ENCODE assay signal across 30 mouse cellular contexts in the genomic region with DNA sequence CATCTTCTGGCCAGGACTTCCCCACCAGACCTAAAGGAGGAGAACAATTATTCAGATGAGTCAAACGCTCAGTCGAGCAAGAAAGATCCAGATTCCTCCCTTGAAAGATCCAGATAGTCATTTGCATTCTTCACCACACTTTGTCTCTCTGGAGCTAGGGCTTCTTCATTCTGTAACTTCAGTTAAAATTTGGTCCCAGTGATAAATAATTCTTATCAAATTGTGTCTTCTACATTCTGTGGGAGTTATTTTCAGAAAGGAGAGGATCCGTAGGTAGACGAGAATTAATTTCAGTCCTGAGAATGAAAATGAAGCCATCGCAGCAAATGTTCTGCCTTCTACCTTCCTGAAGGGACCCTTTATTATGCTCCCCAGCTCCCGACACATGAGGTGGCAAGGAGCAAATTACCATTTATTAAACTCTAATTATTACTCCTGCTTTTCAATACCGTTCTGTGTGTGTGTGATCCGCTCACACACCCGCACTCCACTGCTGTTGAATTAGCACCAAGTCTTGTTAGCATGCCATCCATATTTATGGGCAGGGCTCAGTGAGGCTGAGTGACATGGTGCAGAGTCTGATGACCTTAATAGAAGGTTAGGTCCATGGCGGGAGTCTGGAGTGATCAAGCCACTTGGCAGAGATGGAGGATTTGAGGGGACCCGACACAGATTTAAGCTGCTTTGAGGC. TPM values are rescaled to one million over a fixed set of nuclear protein-coding genes. Genes with fewer than 3 reads are reported as not detected.
DNase-seq lines count a peak whose midpoint lies in the region; ATAC-seq lines count a peak whose summit lies in the region.
"Had no signal": no experiment of that assay in that cellular context is flagged by ENCODE, and none has a peak within 500 bp of the region (broad histone marks: within the 10 kb centered on the region; RNA-seq: fewer than 3 reads in every experiment).

No protein-coding gene starts in this region.

- no peaks in the 10 kb centered on the region for H3K36me3 ChIP-seq in midbrain, embryonic 13.5 days
- no peaks in the 10 kb centered on the region for H3K36me3 ChIP-seq in midbrain, embryonic 16.5 days (ENCODE audit: control insufficient read depth, insufficient read depth, low read length)
- no peaks in the 10 kb centered on the region for H3K36me3 ChIP-seq in forebrain, embryonic 14.5 days (ENCODE audit: control insufficient read depth, insufficient read depth, low read length)
- H3K36me3 ChIP-seq: embryonic facial prominence, embryonic 15.5 days; G1E; heart, embryonic 12.5 days; hindbrain, embryonic 10.5 days; liver, embryonic 15.5 days; lung, embryonic 15.5 days had no signal

- no peaks in the 10 kb centered on the region for H3K9me3 ChIP-seq in midbrain, embryonic 13.5 days
- H3K9me3 ChIP-seq in midbrain, embryonic 16.5 days (replicated peaks; ENCODE audit: control insufficient read depth, low read length, poor library complexity, severe bottlenecking), result no peaks in the 10 kb centered on the region
- H3K9me3 ChIP-seq in forebrain, embryonic 14.5 days (replicated peaks; ENCODE audit: control insufficient read depth, low read length), result no peaks in the 10 kb centered on the region
- H3K9me3 ChIP-seq: embryonic facial prominence, embryonic 15.5 days; G1E; heart, embryonic 12.5 days; hindbrain, embryonic 10.5 days; liver, embryonic 15.5 days; lung, embryonic 15.5 days had no signal

- no peak overlapping the region for H3K4me3 ChIP-seq in midbrain, embryonic 13.5 days (replicated peaks)
- H3K4me3 ChIP-seq in midbrain, embryonic 16.5 days (ENCODE audit: low read depth, low read length), result no peak overlapping the region
- H3K4me3 ChIP-seq in forebrain, embryonic 14.5 days (ENCODE audit: low read depth, low read length), result no peak overlapping the region
- H3K4me3 ChIP-seq: embryonic facial prominence, embryonic 15.5 days; heart, embryonic 12.5 days; hindbrain, embryonic 10.5 days; liver, embryonic 15.5 days; lung, embryonic 15.5 days; myocyte had no signal

- H3K4me2 ChIP-seq in midbrain, embryonic 13.5 days (replicated peaks), result no peak overlapping the region
- H3K4me2 ChIP-seq in midbrain, embryonic 16.5 days (ENCODE audit: low read length), result no peak overlapping the region
- no peak overlapping the region for H3K4me2 ChIP-seq in forebrain, embryonic 14.5 days (ENCODE audit: low read length)
- H3K4me2 ChIP-seq: embryonic facial prominence, embryonic 15.5 days; heart, embryonic 12.5 days; liver, embryonic 15.5 days; lung, embryonic 15.5 days had no signal

- peaks cover 56% of the 10 kb centered on the region for H3K4me1 ChIP-seq in midbrain, embryonic 13.5 days (replicated peaks)
- peaks cover 30% of the 10 kb centered on the region for H3K4me1 ChIP-seq in midbrain, embryonic 16.5 days (ENCODE audit: control insufficient read depth, insufficient read depth, low read length)
- peaks cover 46% of the 10 kb centered on the region for H3K4me1 ChIP-seq in forebrain, embryonic 14.5 days (ENCODE audit: control insufficient read depth, insufficient read depth, low read length)

- ATAC-seq in midbrain, embryonic 13.5 days, result no peak
- no peak for ATAC-seq in midbrain, embryonic 16.5 days
- peak; percentile 24; the same call in 1 of the 2 replicates for ATAC-seq in forebrain, embryonic 14.5 days
- no peak for ATAC-seq in frontal cortex, adult (ENCODE audit: low TSS enrichment)
- ATAC-seq: activated CD4-positive, CD25-positive, alpha-beta regulatory T cell, adult 4 months; hindbrain, embryonic 16.5 days; intestine, embryonic 16.5 days had no signal

- DNase-seq in brain, adult 2 months (ENCODE audit: low read depth, low spot score), result peak; percentile 31
- peak; percentile 66 for DNase-seq in forebrain, embryonic 14.5 days (ENCODE audit: low spot score)
- no peak for DNase-seq in cerebellum, adult 9-11 months
- no peak for DNase-seq in retina, postnatal 1 day
- DNase-seq: adrenal gland, adult 8-10 months; cerebellum, adult 2 months; gastrocnemius, postnatal 14 days; heart, adult 18-20 months; heart, postnatal 10 days; kidney, adult 9 months; kidney, postnatal 14 days; liver; right cerebral cortex, postnatal 14 days; thymus, adult 2 months; thymus, postnatal 4 days had no signal

- peaks cover 10% of the 10 kb centered on the region for H3K27me3 ChIP-seq in midbrain, embryonic 13.5 days
- H3K27me3 ChIP-seq in midbrain, embryonic 16.5 days (ENCODE audit: control insufficient read depth, insufficient read depth, low read depth, low read length), result no peaks in the 10 kb centered on the region
- H3K27me3 ChIP-seq in forebrain, embryonic 14.5 days (replicated peaks; ENCODE audit: control insufficient read depth, insufficient read depth, low read length), result no peaks in the 10 kb centered on the region
- H3K27me3 ChIP-seq: embryonic facial prominence, embryonic 15.5 days; heart, embryonic 12.5 days; liver, embryonic 15.5 days; lung, embryonic 15.5 days had no signal

- H3K9ac ChIP-seq in midbrain, embryonic 13.5 days (replicated peaks), result no peak overlapping the region
- no peak overlapping the region for H3K9ac ChIP-seq in midbrain, embryonic 16.5 days (ENCODE audit: low read depth, low read length)
- H3K9ac ChIP-seq in forebrain, embryonic 14.5 days (ENCODE audit: low read length), result no peak overlapping the region
- H3K9ac ChIP-seq: embryonic facial prominence, embryonic 15.5 days; heart, embryonic 12.5 days; liver, embryonic 15.5 days; lung, embryonic 15.5 days had no signal

- H3K27ac ChIP-seq in midbrain, embryonic 13.5 days, result peak overlapping the region; percentile 61; the same call in 1 of the 2 replicates
- no peak overlapping the region for H3K27ac ChIP-seq in midbrain, embryonic 16.5 days (ENCODE audit: low read length)
- H3K27ac ChIP-seq in forebrain, embryonic 14.5 days (ENCODE audit: low read depth, low read length), result peak overlapping the region; percentile 71; the same call in 1 of the 2 replicates
- H3K27ac ChIP-seq: embryonic facial prominence, embryonic 15.5 days; hindbrain, embryonic 10.5 days; liver, embryonic 15.5 days; lung, embryonic 15.5 days; macrophage; stomach, postnatal 0 days had no signal

- 43% methylated on average over 11 of the region's 11 CpGs for WGBS in midbrain, embryonic 13.5 days
- WGBS in midbrain, embryonic 16.5 days, result 39% methylated on average over 11 of the region's 11 CpGs
- 26% methylated on average over 11 of the region's 11 CpGs for WGBS in forebrain, embryonic 14.5 days

RNA-seq across cellular contexts. Expression of a gene that starts 36.9 kb away (rescaled TPM):
- 25.3 and 28.2 TPM in 2 replicates for polyA plus RNA-seq in midbrain, embryonic 13.5 days (2015; fragmentation: Nextera tagmentation; extraction: Ambion mirVana)
- 40.6 and 47.9 TPM in 2 replicates for polyA plus RNA-seq in midbrain, embryonic 16.5 days (2015; fragmentation: Nextera tagmentation; extraction: Ambion mirVana)
- 21.8 and 22.1 TPM in 2 replicates for polyA plus RNA-seq in forebrain, embryonic 14.5 days (2014; fragmentation: Nextera tagmentation; extraction: Ambion mirVana)

RNA-seq across cellular contexts. Expression of a gene that starts 38.0 kb away (rescaled TPM):
- polyA plus RNA-seq in midbrain, embryonic 13.5 days (2015; fragmentation: Nextera tagmentation; extraction: Ambion mirVana), result 33.2 and 34.3 TPM in 2 replicates
- polyA plus RNA-seq in midbrain, embryonic 16.5 days (2015; fragmentation: Nextera tagmentation; extraction: Ambion mirVana), result 25.2 and 27.8 TPM in 2 replicates
- polyA plus RNA-seq in forebrain, embryonic 14.5 days (2014; fragmentation: Nextera tagmentation; extraction: Ambion mirVana), result 40.7 and 48.9 TPM in 2 replicates

Comparison
In these comparisons a context has a peak if more than half of its experiments do, and no peak if none do; other contexts are left out.
1. DNase-seq: peak in brain, adult 2 months (single experiment) and forebrain, embryonic 14.5 days (single experiment); none in cerebellum, adult 9-11 months (single experiment) and retina, postnatal 1 day (single experiment).